Mouse (Mus musculus): ENCODE results near the gene Gm36864. TPM values are rescaled to one million over a fixed set of nuclear protein-coding genes. Genes with fewer than 3 reads are reported as not detected.
"Not testable (repeated sequence)": the region's sequence is repeated elsewhere in the genome, so short reads cannot be mapped to it uniquely, and the experiment has no call there.

The Gm36864 gene
- polyA plus RNA-seq (2015; fragmentation: Nextera tagmentation; extraction: Ambion mirVana), result not detected in 2 replicates

DNA sequence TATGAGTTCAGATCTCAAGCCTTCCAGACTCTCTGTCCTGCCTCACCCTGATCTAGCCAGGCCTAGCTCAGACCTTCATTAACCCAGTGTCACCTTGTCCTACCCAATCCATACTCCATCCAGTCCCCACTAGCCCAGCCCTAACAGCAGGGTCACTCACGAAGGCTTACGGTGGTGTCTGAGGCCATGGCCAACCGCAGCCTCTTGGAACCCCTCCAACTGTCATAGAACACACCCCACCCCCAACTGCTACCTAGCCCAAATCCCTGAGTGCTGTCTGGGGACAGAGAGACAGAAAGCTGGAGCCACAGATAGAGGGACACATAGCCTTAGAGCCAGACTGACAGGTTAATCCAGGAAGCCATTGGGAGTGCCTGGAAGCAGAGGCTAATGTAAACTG lies at the start of gene Gm36864:
Gm36864 (plus strand) TSS at position 269 of the 400 bp plus-strand sequence.
- Histone ChIP-seq H3K36me3 (no peaks in the 10 kb centered on the region), H3K9ac (replicated peaks) (no peak within 1 kb of the TSS), H3K4me3 (replicated peaks) (no peak within 1 kb of the TSS), H3K27ac (no peak within 1 kb of the TSS), H3K4me2 (replicated peaks) (no peak within 1 kb of the TSS), H3K4me1 (replicated peaks) (no peaks in the 10 kb centered on the region), H3K9me3 (no peaks in the 10 kb centered on the region), H3K27me3 (no peaks in the 10 kb centered on the region)
- WGBS, result 81% methylated on average over 3 of the region's 3 CpGs
- no peak for ATAC-seq

DNA sequence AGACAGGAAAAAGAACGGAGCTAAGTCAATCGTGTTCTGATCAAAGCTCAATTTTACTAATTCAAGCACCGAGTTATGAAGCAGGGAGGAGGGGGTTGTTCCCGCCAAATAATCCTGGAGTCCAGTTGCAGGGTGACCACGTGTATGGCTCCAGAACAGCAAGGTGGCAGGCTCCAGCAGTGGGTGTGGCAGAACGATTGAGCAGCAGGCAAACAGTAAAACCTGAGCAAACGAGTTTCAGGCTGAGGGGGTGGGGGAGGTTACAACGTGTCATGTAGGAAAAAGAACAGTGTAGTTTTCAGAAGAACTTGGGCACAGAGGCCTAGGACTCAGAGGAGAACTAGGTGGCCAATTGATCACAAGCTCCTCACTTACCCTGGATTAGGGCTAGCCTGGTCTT lies 49.5 kb upstream of the Gm36864 start:
- not testable (repeated sequence) for H3K27ac ChIP-seq; H3K4me1 ChIP-seq (replicated peaks); H3K4me2 ChIP-seq (replicated peaks); H3K9ac ChIP-seq (replicated peaks); H3K9me3 ChIP-seq; ATAC-seq; H3K36me3 ChIP-seq; H3K4me3 ChIP-seq (replicated peaks); H3K27me3 ChIP-seq
- WGBS, result 72% methylated on average over 8 of the region's 8 CpGs

DNA sequence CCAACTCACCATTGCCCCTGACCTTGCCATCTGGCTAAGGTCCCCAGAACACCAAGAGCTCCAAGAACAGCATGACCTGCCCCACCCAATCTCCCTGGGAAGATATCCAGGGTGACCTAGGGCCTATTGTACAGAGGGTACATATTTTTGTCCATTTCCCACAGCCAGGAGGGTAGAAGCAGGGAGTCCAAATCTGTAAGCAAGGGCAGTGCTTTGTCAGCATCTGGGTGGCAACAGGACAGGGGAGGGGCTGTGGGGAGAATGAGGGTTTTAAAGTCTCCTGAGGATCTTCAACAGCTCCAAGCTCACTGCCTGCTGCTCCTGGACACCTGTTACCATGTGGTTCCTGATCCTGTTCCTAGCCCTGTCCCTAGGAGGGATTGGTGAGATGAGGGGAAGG lies 48.0 kb upstream of the Gm36864 start, which contains the start of gene Klk1b24:
Klk1b24 (plus strand) TSS at position 301 of the 400 bp plus-strand sequence.
- H3K9ac ChIP-seq (replicated peaks); H3K4me3 ChIP-seq (replicated peaks); H3K27me3 ChIP-seq; ATAC-seq; H3K27ac ChIP-seq; H3K4me1 ChIP-seq (replicated peaks); H3K4me2 ChIP-seq (replicated peaks); H3K36me3 ChIP-seq; H3K9me3 ChIP-seq: not testable (repeated sequence)

DNA sequence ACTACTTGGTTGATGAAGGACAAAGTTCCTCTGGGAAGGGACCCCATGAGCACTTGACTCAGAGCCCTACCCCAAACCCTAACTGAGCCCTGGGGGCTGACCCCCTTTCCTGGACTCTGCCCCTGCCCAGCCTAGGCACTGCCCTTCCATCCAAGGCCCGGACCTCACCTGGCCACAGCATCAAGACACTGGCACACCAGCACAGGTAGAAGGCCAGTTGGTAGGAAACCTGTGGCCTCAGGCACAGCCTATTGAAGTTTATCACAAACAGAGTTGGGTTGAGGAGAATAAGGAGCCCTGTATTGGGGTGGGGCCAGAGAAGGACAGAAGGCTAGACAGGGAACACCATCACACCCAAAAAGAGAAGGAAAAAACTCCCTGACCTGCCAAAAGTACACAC lies 42.5 kb upstream of the Gm36864 start:
- not testable (repeated sequence) for H3K4me1 ChIP-seq (replicated peaks); H3K27ac ChIP-seq; H3K27me3 ChIP-seq; H3K36me3 ChIP-seq; ATAC-seq; H3K4me3 ChIP-seq (replicated peaks); H3K9ac ChIP-seq (replicated peaks); H3K4me2 ChIP-seq (replicated peaks); H3K9me3 ChIP-seq
- 94% methylated on average over 1 of the region's 1 CpGs for WGBS

DNA sequence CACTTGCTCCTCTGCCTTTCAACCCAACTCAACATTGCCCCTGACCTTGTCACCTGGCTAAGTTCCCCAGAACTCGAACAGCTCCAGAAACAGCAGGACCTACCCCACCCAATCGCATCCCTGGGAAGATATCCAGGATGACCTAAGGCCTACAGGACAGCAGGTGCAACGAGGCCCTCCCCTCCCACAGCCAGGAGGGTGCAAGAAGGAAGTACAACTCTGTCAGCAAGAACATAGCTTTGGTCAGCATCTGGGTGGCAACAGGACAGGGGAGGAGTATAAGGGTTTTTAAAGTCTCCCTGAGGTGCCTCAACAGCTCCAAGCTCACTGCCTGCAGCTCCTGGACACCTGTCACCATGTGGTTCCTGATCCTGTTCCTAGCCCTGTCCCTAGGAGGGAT lies 38.1 kb upstream of the Gm36864 start, which contains the start of gene Klk1b3:
Klk1b3 (plus strand) TSS at position 301 of the 400 bp plus-strand sequence.
- Histone ChIP-seq H3K4me1 (replicated peaks) (no peaks in the 10 kb centered on the region), H3K4me3 (replicated peaks) (no peak within 1 kb of the TSS), H3K36me3 (no peaks in the 10 kb centered on the region), H3K27ac (no peak within 1 kb of the TSS), H3K4me2 (replicated peaks) (no peak within 1 kb of the TSS), H3K9ac (replicated peaks) (no peak within 1 kb of the TSS), H3K9me3 (no peaks in the 10 kb centered on the region), H3K27me3 (no peaks in the 10 kb centered on the region)
- 66% methylated on average over 3 of the region's 3 CpGs for WGBS
- ATAC-seq, result no peak

DNA sequence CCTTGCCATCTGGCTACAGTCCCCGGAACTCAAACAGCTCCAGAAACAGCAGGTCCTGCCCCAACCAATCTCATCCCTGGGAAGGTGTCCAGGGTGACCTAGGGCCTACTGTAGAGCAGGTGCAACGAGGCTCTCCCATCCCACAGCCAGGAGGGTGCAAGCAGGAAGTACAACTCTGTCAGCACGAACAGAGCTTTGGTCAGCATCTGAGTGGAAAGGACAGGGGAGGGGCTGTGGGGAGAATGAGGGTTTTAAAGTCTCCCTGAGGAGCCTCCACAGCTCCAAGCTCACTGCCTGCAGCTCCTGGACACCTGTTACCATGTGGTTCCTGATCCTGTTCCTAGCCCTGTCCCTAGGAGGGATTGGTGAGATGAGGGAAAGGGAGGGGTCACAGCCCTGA lies 28.8 kb upstream of the Gm36864 start, which contains the start of gene Klk1b4:
Klk1b4 (plus strand) TSS at position 301 of the 400 bp plus-strand sequence.
- H3K4me1 ChIP-seq (replicated peaks); H3K27me3 ChIP-seq; H3K4me2 ChIP-seq (replicated peaks); H3K9ac ChIP-seq (replicated peaks); ATAC-seq; H3K36me3 ChIP-seq; H3K4me3 ChIP-seq (replicated peaks); H3K9me3 ChIP-seq; H3K27ac ChIP-seq: not testable (repeated sequence)
- WGBS, result 59% methylated on average over 3 of the region's 3 CpGs

DNA sequence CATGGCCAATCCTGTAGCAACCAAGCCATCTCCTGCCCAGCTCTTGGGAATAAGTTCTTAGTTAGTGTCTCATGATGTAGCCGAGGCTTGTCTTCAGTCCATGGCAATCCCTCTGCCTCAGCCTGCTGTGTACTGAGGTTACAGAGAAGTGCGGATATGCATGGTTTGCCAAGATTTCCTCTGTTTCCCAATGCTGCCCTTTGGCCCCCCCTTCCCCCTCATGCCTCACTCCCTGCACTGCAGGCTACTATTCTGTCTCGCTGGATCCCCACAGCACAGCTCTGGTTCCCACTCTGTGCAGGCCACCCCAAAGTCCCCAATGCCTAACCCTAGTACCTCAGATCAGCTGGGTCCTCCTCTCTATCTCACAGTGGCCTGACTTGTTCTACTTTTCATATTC lies 27.7 kb upstream of the Gm36864 start:
- Histone ChIP-seq H3K36me3 (no peaks in the 10 kb centered on the region), H3K4me3 (replicated peaks) (no peak overlapping the region), H3K27ac (no peak overlapping the region), H3K4me1 (replicated peaks) (no peaks in the 10 kb centered on the region), H3K9me3 (no peaks in the 10 kb centered on the region), H3K27me3 (no peaks in the 10 kb centered on the region), H3K4me2 (replicated peaks) (no peak overlapping the region), H3K9ac (replicated peaks) (no peak overlapping the region)
- WGBS, result 79% methylated on average over 3 of the region's 3 CpGs
- ATAC-seq, result no peak

DNA sequence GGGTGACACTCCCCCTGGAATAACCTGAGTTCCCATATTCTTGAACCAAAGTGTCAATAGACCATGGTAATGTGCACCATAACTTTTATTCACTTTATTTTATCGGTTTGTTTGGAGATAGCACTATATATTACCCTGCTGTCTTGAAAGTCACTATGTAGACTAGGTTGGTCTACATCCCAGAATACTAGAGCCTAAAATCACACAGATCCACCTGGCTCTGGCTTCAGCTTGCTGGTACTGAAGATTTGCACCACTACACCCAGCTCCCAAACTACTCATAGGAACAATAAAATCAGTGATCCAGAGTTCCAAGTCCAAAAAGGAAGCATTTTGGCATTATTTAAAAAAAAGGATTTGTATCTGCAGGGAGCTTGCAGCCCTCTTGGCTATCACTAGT lies 20.3 kb upstream of the Gm36864 start, which contains the start of gene Klk1b5:
Klk1b5 (plus strand) TSS at position 301 of the 400 bp plus-strand sequence.
- no peaks in the 10 kb centered on the region for H3K9me3 ChIP-seq
- no peak within 1 kb of the TSS for H3K27ac ChIP-seq
- no peak within 1 kb of the TSS for H3K9ac ChIP-seq (replicated peaks)
- H3K27me3 ChIP-seq, result no peaks in the 10 kb centered on the region
- H3K4me1 ChIP-seq (replicated peaks), result no peaks in the 10 kb centered on the region
- no peaks in the 10 kb centered on the region for H3K36me3 ChIP-seq
- H3K4me3 ChIP-seq (replicated peaks), result no peak within 1 kb of the TSS
- H3K4me2 ChIP-seq (replicated peaks), result no peak within 1 kb of the TSS
- ATAC-seq, result no peak
- 79% methylated on average over 1 of the region's 1 CpGs for WGBS

DNA sequence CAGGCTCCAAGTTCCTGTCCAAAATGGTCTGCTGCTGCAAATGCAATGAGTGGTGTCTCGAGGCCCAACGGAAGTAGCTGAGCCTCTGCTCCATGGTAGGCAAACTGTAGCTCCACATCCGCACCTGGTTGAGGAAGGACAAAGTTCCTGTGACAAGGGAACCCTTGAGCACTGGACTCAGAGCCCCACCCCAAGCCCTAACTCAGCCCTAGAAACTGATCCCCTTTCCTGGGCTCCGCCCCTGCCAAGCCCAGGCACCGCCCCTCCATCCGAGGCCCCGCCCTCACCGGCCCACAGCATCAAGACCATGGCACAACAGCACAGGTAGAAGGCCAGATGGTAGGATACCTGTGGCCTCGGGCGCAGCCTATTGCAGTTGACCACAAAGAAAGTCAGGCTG lies 14.4 kb upstream of the Gm36864 start:
- not testable (repeated sequence) for H3K9ac ChIP-seq (replicated peaks); H3K4me3 ChIP-seq (replicated peaks); ATAC-seq; H3K4me1 ChIP-seq (replicated peaks); H3K36me3 ChIP-seq; H3K27ac ChIP-seq; H3K27me3 ChIP-seq; H3K9me3 ChIP-seq; H3K4me2 ChIP-seq (replicated peaks)
- WGBS, result 80% methylated on average over 10 of the region's 10 CpGs

DNA sequence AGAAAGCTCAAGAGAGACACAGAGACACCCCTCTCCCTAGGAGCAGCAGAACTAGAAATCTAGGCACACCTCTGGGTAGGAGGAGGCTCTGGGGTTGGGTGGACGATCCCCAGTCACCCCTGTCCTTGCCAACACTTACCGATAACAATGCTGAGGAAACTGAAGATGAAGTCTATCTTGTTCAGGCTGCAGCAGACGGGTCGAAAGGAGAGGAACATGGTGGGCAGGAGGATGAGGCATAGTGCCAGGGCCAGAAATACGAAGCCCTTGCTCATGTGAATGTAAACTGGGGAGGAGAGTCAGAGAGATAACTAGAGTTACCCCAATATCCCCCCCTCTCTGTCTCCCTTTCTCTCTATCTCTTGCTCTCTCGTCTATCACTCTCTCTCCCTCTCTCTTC lies 13.6 kb upstream of the Gm36864 start:
- ATAC-seq, result not testable (repeated sequence)

DNA sequence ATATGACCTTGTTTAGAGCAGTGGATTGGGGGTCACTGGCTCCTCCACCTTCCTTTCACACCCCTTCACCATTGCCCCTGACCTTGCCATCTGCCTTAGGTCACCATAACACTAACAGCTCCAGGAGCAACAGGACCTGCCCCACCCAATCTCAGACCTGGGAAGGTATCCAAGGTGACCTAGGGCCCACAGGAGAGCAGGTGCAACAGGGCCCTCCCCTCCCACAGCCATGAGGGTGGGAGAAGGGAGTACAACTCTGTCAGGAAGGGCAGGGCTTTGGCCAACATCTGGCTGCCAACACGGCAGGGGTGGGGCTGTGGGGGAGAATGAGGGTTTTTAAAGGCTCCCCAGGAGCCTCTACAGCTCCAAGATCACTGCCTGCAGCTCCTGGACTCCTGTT lies 10.9 kb upstream of the Gm36864 start, which contains the start of gene Klk1:
Klk1 (plus strand) TSS at position 285 of the 400 bp plus-strand sequence.
- no peak within 1 kb of the TSS for H3K27ac ChIP-seq
- no peak within 1 kb of the TSS for H3K9ac ChIP-seq (replicated peaks)
- H3K4me1 ChIP-seq (replicated peaks), result no peaks in the 10 kb centered on the region
- no peaks in the 10 kb centered on the region for H3K27me3 ChIP-seq
- WGBS, result 36% methylated on average over 1 of the region's 1 CpGs
- no peaks in the 10 kb centered on the region for H3K36me3 ChIP-seq
- H3K9me3 ChIP-seq, result no peaks in the 10 kb centered on the region
- H3K4me2 ChIP-seq (replicated peaks), result no peak within 1 kb of the TSS
- H3K4me3 ChIP-seq (replicated peaks), result no peak within 1 kb of the TSS
- no peak for ATAC-seq

More for the DNA sequence above, 13.6 kb upstream of the Gm36864 start:
- H3K9me3 ChIP-seq; H3K4me2 ChIP-seq (replicated peaks); H3K4me1 ChIP-seq (replicated peaks); H3K27ac ChIP-seq; H3K27me3 ChIP-seq; H3K36me3 ChIP-seq; H3K4me3 ChIP-seq (replicated peaks); H3K9ac ChIP-seq (replicated peaks): not testable (repeated sequence)
- WGBS, result 82% methylated on average over 6 of the region's 6 CpGs

DNA sequence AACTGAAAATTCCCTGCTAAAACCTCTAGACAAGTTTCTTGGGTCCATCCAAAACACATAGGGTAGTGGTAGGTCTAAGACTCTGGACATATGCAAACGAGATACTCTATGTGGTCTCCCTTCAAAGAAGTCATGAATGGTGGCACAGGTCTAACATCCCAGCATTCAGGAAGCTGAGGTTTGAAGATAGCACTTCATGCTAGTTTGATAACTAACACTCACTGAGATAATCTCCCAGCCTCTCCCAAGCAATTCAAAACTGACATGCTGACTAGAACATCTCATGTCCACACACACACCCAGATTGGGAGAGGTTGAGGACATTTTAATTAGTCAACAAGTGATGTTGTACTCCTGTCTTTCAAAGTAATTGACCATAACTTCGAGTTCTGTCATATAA lies 3.9 kb downstream of the Gm36864 start:
- 49% methylated on average over 2 of the region's 2 CpGs for WGBS
- H3K4me1 ChIP-seq (replicated peaks), result no peaks in the 10 kb centered on the region
- no peak overlapping the region for H3K4me2 ChIP-seq (replicated peaks)
- no peaks in the 10 kb centered on the region for H3K36me3 ChIP-seq
- H3K27ac ChIP-seq, result no peak overlapping the region
- no peaks in the 10 kb centered on the region for H3K9me3 ChIP-seq
- no peak overlapping the region for H3K9ac ChIP-seq (replicated peaks)
- no peak overlapping the region for H3K4me3 ChIP-seq (replicated peaks)
- H3K27me3 ChIP-seq, result no peaks in the 10 kb centered on the region
- no peak for ATAC-seq

DNA sequence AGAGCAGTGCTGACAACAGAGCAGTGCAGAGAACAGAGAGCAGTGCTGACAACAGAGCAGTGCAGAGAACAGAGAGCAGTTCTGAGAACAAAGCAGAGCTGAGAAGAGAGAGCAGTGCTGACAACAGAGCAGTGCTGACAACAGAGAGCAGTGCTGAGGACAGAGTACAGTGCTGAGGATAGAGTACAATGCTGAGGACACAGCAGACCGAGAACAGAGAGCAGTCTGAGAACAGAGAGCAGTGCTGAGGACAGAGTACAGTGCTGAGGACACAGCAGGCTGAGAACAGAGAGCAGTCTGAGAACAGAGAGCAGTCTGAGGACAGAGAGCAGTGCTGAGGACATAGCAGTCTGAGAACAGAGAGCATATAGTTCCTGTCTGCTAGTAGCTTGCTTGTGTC lies 4.7 kb downstream of the Gm36864 start:
- H3K4me3 ChIP-seq (replicated peaks), result no peak overlapping the region
- H3K9ac ChIP-seq (replicated peaks), result no peak overlapping the region
- H3K27me3 ChIP-seq, result no peaks in the 10 kb centered on the region
- WGBS, result 79% methylated on average over 1 of the region's 1 CpGs
- H3K4me2 ChIP-seq (replicated peaks), result no peak overlapping the region
- H3K27ac ChIP-seq, result no peak overlapping the region
- H3K9me3 ChIP-seq, result no peaks in the 10 kb centered on the region
- H3K4me1 ChIP-seq (replicated peaks), result peaks cover 7% of the 10 kb centered on the region
- ATAC-seq, result no peak
- H3K36me3 ChIP-seq, result no peaks in the 10 kb centered on the region
